Mouse (Mus musculus) retina, postnatal 7 days (tissue): ENCODE results near the gene Ank3.

Experiments used
- DNase-seq: peaks from one replicate; pipeline ENCODE4 v3.0.0-alpha.2; 2012; ENCODE audit warnings: low read depth, low spot score

The Ank3 gene

DNA sequence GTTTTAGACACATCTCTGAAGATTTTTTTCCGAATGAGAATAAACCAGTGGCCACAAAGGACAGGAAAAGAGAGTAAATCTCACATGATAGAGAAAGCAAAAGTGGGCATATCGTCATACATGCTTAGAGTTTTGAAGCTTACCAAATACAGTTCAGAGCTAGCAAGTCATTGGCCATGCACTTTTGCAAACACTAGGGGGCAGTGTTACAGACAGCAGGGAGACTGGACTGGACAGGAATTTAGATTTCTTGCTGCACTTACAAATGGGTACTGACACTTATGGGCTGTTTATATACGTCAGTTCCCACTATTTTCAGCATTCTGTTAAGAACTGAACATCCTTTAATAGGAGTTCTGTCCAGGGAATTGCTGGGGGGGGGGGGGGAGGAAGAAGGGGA, 257.7 kb downstream of the Ank3 start:
- DNase-seq: peak; percentile 50

GRCm38 (mm10) chr10:69659818-69660217, 261.2 kb downstream of the Ank3 start:
- no peak for DNase-seq

DNA sequence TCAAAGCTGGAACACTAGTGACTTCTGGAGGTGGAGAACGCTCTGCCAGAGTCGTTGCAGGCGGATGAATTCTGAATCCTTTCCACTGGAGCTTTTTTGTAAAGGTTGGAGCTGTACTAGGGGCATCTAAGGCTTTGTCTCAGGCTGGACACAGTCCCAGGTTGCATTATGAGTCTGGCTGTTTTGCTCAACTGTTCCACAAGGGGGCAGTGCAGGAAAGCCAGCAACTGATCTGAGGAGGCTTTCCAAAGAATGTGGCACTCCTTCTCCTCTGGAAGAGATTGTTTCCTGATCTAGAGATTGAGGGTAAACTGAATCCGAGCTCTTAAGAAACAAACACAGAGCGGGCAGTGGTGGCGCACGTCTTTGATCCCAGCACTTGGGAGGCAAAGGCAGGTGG, 263.8 kb downstream of the Ank3 start:
- DNase-seq: peak; percentile 79

- DNase-seq: no peak
Measured at GRCm38 (mm10) chr10:69667482-69667881, 268.9 kb downstream of the Ank3 start.

- no peak for DNase-seq
Measured at GRCm38 (mm10) chr10:69670496-69670895, 271.9 kb downstream of the Ank3 start.

GRCm38 (mm10) chr10:69670959-69671358, 272.4 kb downstream of the Ank3 start:
- DNase-seq: no peak

- no peak for DNase-seq
Measured at GRCm38 (mm10) chr10:69671505-69671904, 272.9 kb downstream of the Ank3 start.

GRCm38 (mm10) chr10:69672545-69672944, 274.0 kb downstream of the Ank3 start:
- DNase-seq: no peak

GRCm38 (mm10) chr10:69678230-69678629, 279.7 kb downstream of the Ank3 start:
- DNase-seq: no peak

- no peak for DNase-seq
Measured at GRCm38 (mm10) chr10:69686336-69686735, 287.8 kb downstream of the Ank3 start.

DNA sequence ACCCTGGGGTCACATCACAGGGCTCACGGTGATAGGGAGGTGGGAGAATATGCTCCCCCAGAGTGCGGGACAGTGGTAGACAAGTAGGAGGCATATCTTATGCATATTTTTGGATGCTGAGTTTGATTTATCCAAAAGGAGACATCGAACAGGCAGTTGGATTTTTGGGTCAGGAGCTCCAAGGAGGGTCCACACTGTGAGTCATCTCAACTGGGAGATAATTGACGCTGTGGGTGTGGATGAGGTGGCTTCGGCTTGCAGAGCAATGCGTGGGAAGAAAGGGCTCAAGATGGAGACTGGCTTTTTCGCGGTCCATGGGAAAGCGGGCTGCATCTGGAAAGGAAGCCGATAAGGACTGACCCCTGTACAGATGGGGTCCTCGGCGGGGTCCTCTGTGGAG, 290.5 kb downstream of the Ank3 start:
- no peak for DNase-seq

GRCm38 (mm10) chr10:69690131-69690960, 291.8 kb downstream of the Ank3 start:
- DNase-seq: no peak

GRCm38 (mm10) chr10:69690961-69691451, 292.4 kb downstream of the Ank3 start:
- no peak for DNase-seq

GRCm38 (mm10) chr10:69696019-69696418, 297.4 kb downstream of the Ank3 start:
- no peak for DNase-seq

GRCm38 (mm10) chr10:69698699-69699098, 300.1 kb downstream of the Ank3 start:
- DNase-seq: no peak

- no peak for DNase-seq
Measured at GRCm38 (mm10) chr10:69701226-69701625, 302.7 kb downstream of the Ank3 start.

DNA sequence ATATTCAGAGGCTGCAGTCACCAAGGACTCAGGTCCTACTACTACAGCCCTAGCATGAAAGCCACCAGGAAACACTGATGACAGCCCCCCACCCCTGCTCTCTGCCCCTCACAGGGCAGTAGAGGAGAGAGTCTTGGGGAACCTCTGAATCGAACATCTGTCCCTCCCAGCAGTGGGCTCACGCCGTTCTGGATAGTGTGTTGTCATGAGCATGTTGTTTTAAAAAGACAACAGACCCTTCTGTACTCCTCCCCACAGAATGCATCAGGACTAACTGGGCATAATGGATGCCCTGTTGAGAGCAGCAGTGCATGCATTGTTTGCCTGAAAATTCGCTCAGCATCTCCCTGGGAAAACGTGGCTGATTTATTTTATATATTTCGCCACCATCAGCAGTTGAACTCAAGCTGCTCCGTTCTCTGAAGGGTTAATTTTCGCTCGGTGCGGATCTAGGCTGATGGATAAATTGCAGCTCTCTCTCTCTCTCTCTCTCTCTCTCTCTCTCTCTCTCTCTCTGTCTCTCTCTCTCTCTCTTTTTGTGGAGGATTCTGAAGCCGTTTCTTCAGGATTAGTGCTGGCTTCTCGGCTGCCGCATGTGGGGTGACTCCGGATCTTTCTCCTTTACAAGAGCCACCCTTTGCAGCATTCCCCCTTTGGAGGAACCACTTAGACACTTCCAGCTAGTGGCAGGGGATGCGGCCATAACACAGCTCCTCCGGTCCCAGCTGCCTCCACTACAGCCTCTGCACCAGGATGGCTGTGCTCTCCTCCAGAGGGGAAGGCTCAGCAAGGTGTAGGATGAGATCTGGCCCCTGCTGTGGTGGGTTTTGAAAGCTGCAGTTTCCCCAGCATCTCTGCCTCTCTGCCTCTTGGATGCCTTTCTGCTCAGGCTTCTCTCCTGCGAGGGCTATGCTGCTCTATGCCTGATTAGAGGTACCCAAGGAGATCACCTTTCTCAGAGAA, 307.5 kb downstream of the Ank3 start:
- DNase-seq: no peak

DNA sequence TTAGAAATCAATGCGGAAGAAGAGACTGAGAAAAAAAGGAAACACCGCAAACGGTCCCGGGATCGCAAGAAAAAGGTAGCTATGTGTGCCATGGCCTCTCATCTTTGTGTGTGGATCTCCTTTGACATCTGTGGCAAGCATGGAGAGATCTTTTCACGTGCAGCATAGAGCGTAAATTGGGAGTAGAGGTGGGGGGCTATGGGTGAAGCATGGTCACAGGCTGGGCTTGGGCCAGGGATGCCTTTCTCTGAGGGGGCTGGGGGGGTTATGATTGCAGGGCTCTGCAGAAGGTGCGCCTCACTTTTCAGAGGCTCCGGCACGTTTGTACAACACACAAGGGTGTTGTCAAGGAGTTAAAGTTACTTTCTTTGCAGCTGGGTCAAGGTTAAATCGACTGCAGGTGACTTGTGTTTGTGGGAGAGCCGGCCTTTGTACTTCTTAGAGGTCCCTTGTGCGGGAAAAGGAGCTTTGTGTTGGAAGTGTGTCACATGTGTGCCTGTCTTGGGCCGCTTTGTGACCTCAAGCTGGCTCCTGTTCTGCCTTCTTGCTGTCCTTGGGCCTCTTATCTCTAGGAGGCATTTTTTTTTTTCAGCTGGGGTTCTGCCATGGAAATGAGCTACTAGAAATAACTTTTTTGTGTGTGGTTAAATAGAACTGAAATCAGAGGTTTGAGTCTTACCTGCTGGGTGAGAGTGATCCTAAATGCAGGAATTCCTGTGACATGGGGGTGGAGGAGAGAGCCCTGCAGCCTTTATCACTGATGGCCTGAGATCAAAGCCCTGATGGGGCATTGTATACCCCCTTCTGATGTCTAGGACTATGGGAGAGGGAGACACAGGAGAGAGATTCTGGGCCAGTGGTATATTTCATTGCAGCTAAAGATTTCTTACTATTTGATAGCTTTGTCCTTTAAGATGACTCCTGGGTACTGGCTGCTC, 308.5 kb downstream of the Ank3 start:
- DNase-seq: no peak

DNA sequence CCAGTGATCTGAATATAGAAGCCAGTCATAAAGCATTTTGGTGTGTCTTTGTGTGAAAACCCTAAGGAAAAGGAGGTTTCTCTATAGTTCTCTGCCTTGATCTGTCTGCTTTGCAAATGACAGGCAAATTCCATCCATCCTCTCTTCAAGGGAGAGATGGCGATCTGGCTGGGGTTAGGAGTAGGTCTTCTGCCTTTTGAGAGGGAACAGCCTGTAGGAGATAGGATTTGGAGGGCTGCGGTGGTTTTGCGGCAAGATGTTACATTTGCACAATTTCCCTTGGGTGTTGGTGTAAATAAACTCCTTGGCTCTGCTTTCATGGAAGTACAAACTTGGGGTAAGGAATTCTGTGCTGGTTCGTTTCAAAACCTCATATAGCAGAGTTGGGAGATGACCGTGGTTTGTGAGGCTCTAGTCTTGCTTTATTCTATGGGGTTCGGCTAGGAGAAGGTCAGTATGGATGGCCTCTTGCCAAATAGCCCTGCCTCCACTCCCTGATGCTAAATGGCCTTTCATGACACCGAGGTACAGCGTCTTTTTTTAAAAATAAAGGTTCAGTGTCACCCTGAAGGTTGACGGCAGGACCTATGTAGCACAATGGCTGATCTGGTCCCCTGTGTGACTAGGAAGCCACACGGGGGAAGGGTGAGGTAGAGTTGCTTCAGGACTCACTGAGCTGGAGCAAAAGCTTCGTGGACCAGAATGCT, 309.4 kb downstream of the Ank3 start:
- DNase-seq: no peak

DNA sequence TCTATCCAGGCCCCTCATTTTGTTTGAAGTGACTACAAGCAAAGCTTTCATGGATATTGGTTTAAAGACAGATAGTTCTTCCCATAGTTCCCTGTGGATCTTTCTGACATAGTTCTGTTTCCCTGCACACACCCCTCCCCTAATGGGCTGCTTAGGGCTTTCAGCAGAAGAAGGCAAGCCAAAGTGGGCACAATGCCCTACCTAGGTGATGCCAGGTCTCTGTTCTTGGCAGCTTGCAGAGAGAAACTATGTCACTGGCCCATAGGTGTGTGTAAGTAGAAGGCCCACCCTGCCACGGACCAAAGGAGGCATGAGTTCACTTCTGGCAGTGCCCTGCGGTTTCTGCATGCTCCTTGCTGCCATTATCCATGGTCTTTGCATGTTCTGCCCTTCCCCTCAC, 311.1 kb downstream of the Ank3 start:
- no peak for DNase-seq

- no peak for DNase-seq
Measured at GRCm38 (mm10) chr10:69710802-69711201, 312.2 kb downstream of the Ank3 start.
